Mouse (Mus musculus) intestine, embryonic 14.5 days (tissue): ENCODE measurements around the gene Fntb. TPM values are rescaled to one million over a fixed set of nuclear protein-coding genes. Genes with fewer than 3 reads are reported as not detected.

Experiments
- ATAC-seq: fragments of 200-750 bp; cut with Nextera tagmentation; replicated peaks from 2 replicates; pipeline ENCODE4 v1.8.0; 2017; ENCODE audit warnings: low read depth, moderate number of reproducible peaks, moderate TSS enrichment, moderate library complexity; ENCODE audit not compliant: low FRiP score, low TSS enrichment
- DNase-seq: peaks from one replicate; pipeline ENCODE4 v3.0.0-alpha.2; 2018; ENCODE audit warnings: low spot score
- H3K27ac ChIP-seq: fragments of 300-500 bp; sonication (generic); 2 replicates; pipeline ENCODE4 v1.5.1; 2014; ENCODE audit warnings: low read depth, mild to moderate bottlenecking, control low read depth
- H3K27me3 ChIP-seq: fragments of 300-500 bp; sonication (generic); replicated peaks from 2 replicates; pipeline ENCODE4 v1.6.1; 2014; ENCODE audit warnings: low read length, control low read depth; ENCODE audit not compliant: control insufficient read depth, insufficient read depth
- H3K36me3 ChIP-seq: fragments of 300-500 bp; sonication (generic); 2 replicates; pipeline ENCODE4 v1.6.1; 2014; ENCODE audit warnings: low read length, control low read depth; ENCODE audit not compliant: control insufficient read depth, insufficient read depth
- H3K4me1 ChIP-seq: fragments of 300-500 bp; sonication (generic); replicated peaks from 2 replicates; pipeline ENCODE4 v1.6.1; 2014; ENCODE audit warnings: low read length, control low read depth, mixed read lengths; ENCODE audit not compliant: control insufficient read depth, insufficient read depth
- H3K4me2 ChIP-seq: fragments of 300-500 bp; sonication (generic); 2 replicates; pipeline ENCODE4 v1.6.1; 2014; ENCODE audit warnings: low read length
- H3K4me3 ChIP-seq: fragments of 300-500 bp; sonication (generic); 2 replicates; pipeline ENCODE4 v1.5.1; 2014; ENCODE audit warnings: low read depth, low read length, control low read depth, mixed read lengths
- H3K9ac ChIP-seq: fragments of 300-500 bp; sonication (generic); 2 replicates; pipeline ENCODE4 v1.6.1; 2014; ENCODE audit warnings: mild to moderate bottlenecking, low read length
- H3K9me3 ChIP-seq: fragments of 300-500 bp; sonication (generic); 2 replicates; pipeline ENCODE4 v1.6.1; 2016; ENCODE audit warnings: low read length, control low read depth; ENCODE audit not compliant: control insufficient read depth
- WGBS: fragments of 180-500 bp; shearing (Covaris S2); extraction: QIAGEN DNeasy Blood & Tissue Kit; methylation state at CpG from one replicate; pipeline ENCODE4 v1.1.7; 2014; 5-methylcytosine and 5-hydroxymethylcytosine counted together
- polyA plus RNA-seq: library from polyadenylated mRNA; unstranded; fragments of >200 nt; fragmentation: Nextera tagmentation; extraction: Ambion mirVana; gene quantifications from 2 replicates; pipeline ENCODE4 v1.2.1, GENCODE M21; 2014

Gene Fntb
- polyA plus RNA-seq, 1 experiment from 2014 or later = 39.3 TPM

DNA sequence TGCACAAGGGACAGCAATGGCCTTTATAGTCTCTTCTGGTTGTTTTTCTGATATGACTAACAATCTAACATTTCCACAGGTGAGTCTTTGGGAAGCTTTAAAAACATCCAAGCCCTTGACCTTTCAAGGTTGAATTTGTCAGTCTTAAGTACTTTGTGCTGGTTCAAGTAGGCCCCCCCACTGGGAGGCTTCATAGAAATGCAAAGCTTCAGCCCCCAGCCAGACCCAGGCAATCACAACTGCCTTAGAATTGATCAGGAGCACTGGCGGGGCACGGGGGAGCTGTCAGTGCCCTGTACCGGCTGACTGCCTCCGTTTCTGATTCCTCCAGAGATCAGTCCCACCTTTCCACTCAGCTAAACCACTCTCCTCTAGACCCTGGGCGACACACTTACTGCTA, 199.7 kb downstream of the Fntb start:
- Histone ChIP-seq H3K27me3 (no peaks in the 10 kb centered on the region), H3K9ac (no peak overlapping the region), H3K9me3 (no peaks in the 10 kb centered on the region), H3K4me2 (no peak overlapping the region), H3K4me3 (no peak overlapping the region), H3K4me1 (peaks cover 5% of the 10 kb centered on the region), H3K36me3 (peaks cover 2% of the 10 kb centered on the region; the same call in 1 of the 2 replicates), H3K27ac (no peak overlapping the region)
- ATAC-seq = no peak
- DNase-seq = no peak
- WGBS = 39% methylated on average over 5 of the region's 5 CpGs

DNA sequence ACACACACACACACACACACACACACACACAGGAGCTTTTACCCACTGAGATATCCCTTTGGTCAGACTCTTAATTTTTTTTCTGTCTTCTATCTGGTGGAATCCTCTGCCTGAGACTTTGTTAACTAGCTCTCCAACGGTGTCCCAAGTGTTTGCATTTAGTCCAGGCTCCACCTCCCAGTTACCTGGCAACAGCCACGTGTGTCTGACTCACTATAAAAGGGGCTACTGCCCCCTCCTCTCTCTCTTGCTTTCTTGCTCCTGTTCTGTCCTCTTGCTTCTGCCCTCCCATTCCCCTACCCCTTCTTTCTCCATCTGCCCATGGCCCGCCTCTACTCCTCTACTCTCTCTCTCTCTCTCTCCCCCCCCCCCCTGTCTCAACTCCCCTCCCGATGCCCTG, 200.5 kb downstream of the Fntb start:
- no peaks in the 10 kb centered on the region for H3K27me3 ChIP-seq
- no peak for ATAC-seq
- no peak for DNase-seq
- H3K4me3 ChIP-seq = no peak overlapping the region
- H3K9ac ChIP-seq = no peak overlapping the region
- no peak overlapping the region for H3K4me2 ChIP-seq
- no peaks in the 10 kb centered on the region for H3K9me3 ChIP-seq
- no peak overlapping the region for H3K27ac ChIP-seq
- H3K4me1 ChIP-seq = peaks cover 2% of the 10 kb centered on the region
- WGBS = 15% methylated on average over 4 of the region's 4 CpGs
- H3K36me3 ChIP-seq = no peaks in the 10 kb centered on the region

Other genes starting within 250 kb of the Fntb start
- gene Plekhg3, start 234.7 kb upstream of the Fntb start, polyA plus RNA-seq = 9.5 and 10.4 TPM in 2 replicates
- 1.5 and 1.6 TPM in 2 replicates for gene Sptb, start 55.0 kb upstream of the Fntb start, polyA plus RNA-seq
- 143 and 146 TPM in 2 replicates for gene Churc1, start 51 bp upstream of the Fntb start, polyA plus RNA-seq
- 85.8 and 98.3 TPM in 2 replicates for gene Gpx2, start 30.0 kb downstream of the Fntb start, polyA plus RNA-seq
- 22.3 and 23.3 TPM in 2 replicates for gene Rab15, start 57.3 kb downstream of the Fntb start, polyA plus RNA-seq
- gene Max, start 196.6 kb downstream of the Fntb start, polyA plus RNA-seq = 27.5 and 33.4 TPM in 2 replicates